Mouse (Mus musculus) hindbrain, embryonic 14.5 days (tissue): ENCODE results near the gene Defa30. TPM values are rescaled to one million over a fixed set of nuclear protein-coding genes. Genes with fewer than 3 reads are reported as not detected.
"Not testable (repeated sequence)": the region's sequence is repeated elsewhere in the genome, so short reads cannot be mapped to it uniquely, and the experiment has no call there.

ENCODE experiments used
- ATAC-seq: fragments of 200-750 bp; cut with Nextera tagmentation; 2 replicates; pipeline ENCODE4 v1.8.0; 2017; ENCODE audit warnings: moderate number of reproducible peaks, mild to moderate bottlenecking, moderate TSS enrichment, moderate library complexity; ENCODE audit not compliant: low FRiP score
- DNase-seq: peaks from one replicate; pipeline ENCODE4 v3.0.0-alpha.2; 2015; ENCODE audit warnings: low spot score
- H3K27ac ChIP-seq: fragments of 300-500 bp; sonication (generic); 2 replicates; pipeline ENCODE4 v1.5.1; 2014; ENCODE audit warnings: mild to moderate bottlenecking, moderate library complexity
- H3K27me3 ChIP-seq: fragments of 300-500 bp; sonication (generic); 2 replicates; pipeline ENCODE4 v1.6.1; 2014; ENCODE audit warnings: mild to moderate bottlenecking, low read length, mixed read lengths; ENCODE audit not compliant: control insufficient read depth, insufficient read depth
- H3K36me3 ChIP-seq: fragments of 300-500 bp; sonication (generic); replicated peaks from 2 replicates; pipeline ENCODE4 v1.6.1; 2014; ENCODE audit not compliant: control insufficient read depth, insufficient read depth
- H3K4me1 ChIP-seq: fragments of 300-500 bp; sonication (generic); replicated peaks from 2 replicates; pipeline ENCODE4 v1.6.1; 2014; ENCODE audit warnings: antibody characterized with exemption, low read length, mixed read lengths; ENCODE audit not compliant: control insufficient read depth, insufficient read depth
- H3K4me2 ChIP-seq: fragments of 300-500 bp; sonication (generic); replicated peaks from 2 replicates; pipeline ENCODE4 v1.6.1; 2014; ENCODE audit warnings: mild to moderate bottlenecking, moderate library complexity
- H3K4me3 ChIP-seq: fragments of 300-500 bp; sonication (generic); replicated peaks from 2 replicates; pipeline ENCODE4 v1.5.1; 2014; ENCODE audit warnings: mild to moderate bottlenecking, low read length
- H3K9ac ChIP-seq: fragments of 300-500 bp; sonication (generic); 2 replicates; pipeline ENCODE4 v1.6.1; 2014
- H3K9me3 ChIP-seq: fragments of 300-500 bp; sonication (generic); 2 replicates; pipeline ENCODE4 v1.6.1; 2016; ENCODE audit warnings: low read length; ENCODE audit not compliant: control insufficient read depth
- WGBS: fragments of 180-500 bp; shearing (Covaris S2); extraction: QIAGEN DNeasy Blood & Tissue Kit; methylation state at CpG from one replicate; pipeline ENCODE4 v1.1.7; 2014; 5-methylcytosine and 5-hydroxymethylcytosine counted together
- polyA plus RNA-seq: library from polyadenylated mRNA; unstranded; fragments of >200 nt; fragmentation: Nextera tagmentation; extraction: Ambion mirVana; gene quantifications from 2 replicates; pipeline ENCODE4 v1.2.1, GENCODE M21; 2014

Gene Defa30
- polyA plus RNA-seq = not detected in 2 replicates

GRCm38 (mm10) chr8:21134342-21134741 is at the start of gene Defa30:
Gene Defa30 (plus strand): TSS chr8:21134642.
- not testable (repeated sequence) for DNase-seq, H3K4me2 ChIP-seq, ATAC-seq, H3K4me1 ChIP-seq, H3K9ac ChIP-seq, H3K4me3 ChIP-seq, H3K9me3 ChIP-seq, H3K27me3 ChIP-seq, H3K27ac ChIP-seq, H3K36me3 ChIP-seq
- 51% methylated on average over 3 of the region's 3 CpGs for WGBS

GRCm38 (mm10) chr8:21093106-21093505 is 41.3 kb upstream of the Defa30 start:
- H3K4me1 ChIP-seq = no peaks in the 10 kb centered on the region
- ATAC-seq (no peak), DNase-seq (no peak)
- H3K27me3 ChIP-seq = no peaks in the 10 kb centered on the region
- H3K4me3 ChIP-seq = no peak overlapping the region
- H3K4me2 ChIP-seq = no peak overlapping the region
- 48% methylated on average over 4 of the region's 4 CpGs for WGBS
- no peak overlapping the region for H3K27ac ChIP-seq
- 0 out of 2 replicates have a peak, but pooled peaks cover 3% of the 10 kb centered on the region for H3K9me3 ChIP-seq
- H3K9ac ChIP-seq = no peak overlapping the region
- no peaks in the 10 kb centered on the region for H3K36me3 ChIP-seq

GRCm38 (mm10) chr8:21095950-21096349 is 38.5 kb upstream of the Defa30 start, which contains the start of gene Gm14851:
Gene Gm14851 (minus strand): TSS chr8:21096050.
- H3K4me1 ChIP-seq, DNase-seq, H3K9ac ChIP-seq, H3K4me2 ChIP-seq, H3K27me3 ChIP-seq, H3K36me3 ChIP-seq, ATAC-seq, H3K9me3 ChIP-seq, H3K27ac ChIP-seq, H3K4me3 ChIP-seq: not testable (repeated sequence)
- whole genome bisulfite sequencing = 100% methylated on average over 1 of the region's 2 CpGs

- not testable (repeated sequence) for H3K4me1 ChIP-seq, H3K4me3 ChIP-seq, H3K4me2 ChIP-seq, ATAC-seq, H3K27me3 ChIP-seq, H3K27ac ChIP-seq, H3K9ac ChIP-seq, H3K36me3 ChIP-seq, DNase-seq, H3K9me3 ChIP-seq
- no CpG with 5 or more reads among the region's 1 CpGs for WGBS
Measured at GRCm38 (mm10) chr8:21161977-21162376, 27.5 kb downstream of the Defa30 start, which contains the start of gene Defa22. Gene Defa22 (plus strand): TSS chr8:21162277.

Other genes with a start within 250 kb of the Defa30 start
- not detected in 2 replicates for gene Defb33, start 242.0 kb upstream of the Defa30 start, polyA plus RNA-seq
- gene Gm15056, start 232.0 kb upstream of the Defa30 start, polyA plus RNA-seq = not detected in 2 replicates
- not detected in 2 replicates for gene Gm6040, start 212.6 kb upstream of the Defa30 start, polyA plus RNA-seq
- not detected in 2 replicates for gene AY761185, start 189.9 kb upstream of the Defa30 start, polyA plus RNA-seq
- not detected in 2 replicates for gene Defa21, start 109.1 kb upstream of the Defa30 start, polyA plus RNA-seq
- gene Defa23, start 79.6 kb upstream of the Defa30 start, polyA plus RNA-seq = not detected in 2 replicates
- not detected in 2 replicates for gene Defa35, start 69.6 kb upstream of the Defa30 start, polyA plus RNA-seq
- not detected in 2 replicates for gene Defa25, start 50.2 kb upstream of the Defa30 start, polyA plus RNA-seq
- gene Gm14851, start 38.6 kb upstream of the Defa30 start, polyA plus RNA-seq = not detected in 2 replicates
- gene Defa22, start 27.6 kb downstream of the Defa30 start, polyA plus RNA-seq = not detected in 2 replicates
- gene Defa31, start 57.0 kb downstream of the Defa30 start, polyA plus RNA-seq = not detected in 2 replicates
- gene Gm15293, start 66.9 kb downstream of the Defa30 start, polyA plus RNA-seq = not detected in 2 replicates
- not detected in 2 replicates for gene Gm15292, start 115.1 kb downstream of the Defa30 start, polyA plus RNA-seq
- not detected in 2 replicates for gene Defa27, start 180.9 kb downstream of the Defa30 start, polyA plus RNA-seq
- gene Defa29, start 192.4 kb downstream of the Defa30 start, polyA plus RNA-seq = not detected in 2 replicates
- gene Defa2, start 243.9 kb downstream of the Defa30 start, polyA plus RNA-seq = not detected in 2 replicates